Mouse (Mus musculus) hindbrain, embryonic 13.5 days (tissue): ENCODE measurements around the gene Taf6. TPM values are rescaled to one million over a fixed set of nuclear protein-coding genes. Genes with fewer than 3 reads are reported as not detected.
A peak's percentile ranks its signal among the peaks of the same experiment; 100 is the strongest.
"Not testable (repeated sequence)": the region's sequence is repeated elsewhere in the genome, so short reads cannot be mapped to it uniquely, and the experiment has no call there.

Experiments
- ATAC-seq: fragments of 200-750 bp; cut with Nextera tagmentation; 2 replicates; pipeline ENCODE4 v1.8.0; 2017; ENCODE audit warnings: moderate TSS enrichment; ENCODE audit not compliant: low FRiP score
- H3K27ac ChIP-seq: fragments of 300-500 bp; sonication (generic); 2 replicates; pipeline ENCODE4 v1.5.1; 2015; ENCODE audit warnings: inconsistent platforms, mild to moderate bottlenecking, moderate library complexity
- H3K27me3 ChIP-seq: fragments of 300-500 bp; sonication (generic); 2 replicates; pipeline ENCODE4 v1.6.1; 2015; ENCODE audit warnings: mild to moderate bottlenecking, inconsistent platforms
- H3K36me3 ChIP-seq: fragments of 300-500 bp; sonication (generic); 2 replicates; pipeline ENCODE4 v1.6.1; 2015; ENCODE audit warnings: mild to moderate bottlenecking, inconsistent platforms
- H3K4me1 ChIP-seq: fragments of 300-500 bp; sonication (generic); replicated peaks from 2 replicates; pipeline ENCODE4 v1.6.1; 2015; ENCODE audit warnings: inconsistent platforms
- H3K4me2 ChIP-seq: fragments of 300-500 bp; sonication (generic); 2 replicates; pipeline ENCODE4 v1.6.1; 2015; ENCODE audit warnings: inconsistent platforms, mild to moderate bottlenecking, moderate library complexity
- H3K4me3 ChIP-seq: fragments of 300-500 bp; sonication (generic); 2 replicates; pipeline ENCODE4 v1.5.1; 2015; ENCODE audit warnings: mild to moderate bottlenecking, inconsistent platforms
- H3K9ac ChIP-seq: fragments of 300-500 bp; sonication (generic); 2 replicates; pipeline ENCODE4 v1.6.1; 2015; ENCODE audit warnings: mild to moderate bottlenecking, inconsistent platforms
- H3K9me3 ChIP-seq: fragments of 300-500 bp; sonication (generic); 2 replicates; pipeline ENCODE4 v1.6.1; 2016; ENCODE audit warnings: inconsistent platforms
- WGBS: fragments of 180-500 bp; shearing (Covaris S2); methylation state at CpG from one replicate; pipeline ENCODE4 v1.1.7; 2015; 5-methylcytosine and 5-hydroxymethylcytosine counted together
- polyA plus RNA-seq: library from polyadenylated mRNA; unstranded; fragments of >200 nt; fragmentation: Nextera tagmentation; extraction: Ambion mirVana; gene quantifications from 2 replicates; pipeline ENCODE4 v1.2.1, GENCODE M21; 2015

The Taf6 gene
- 85.4 and 90.9 TPM in 2 replicates for polyA plus RNA-seq

DNA sequence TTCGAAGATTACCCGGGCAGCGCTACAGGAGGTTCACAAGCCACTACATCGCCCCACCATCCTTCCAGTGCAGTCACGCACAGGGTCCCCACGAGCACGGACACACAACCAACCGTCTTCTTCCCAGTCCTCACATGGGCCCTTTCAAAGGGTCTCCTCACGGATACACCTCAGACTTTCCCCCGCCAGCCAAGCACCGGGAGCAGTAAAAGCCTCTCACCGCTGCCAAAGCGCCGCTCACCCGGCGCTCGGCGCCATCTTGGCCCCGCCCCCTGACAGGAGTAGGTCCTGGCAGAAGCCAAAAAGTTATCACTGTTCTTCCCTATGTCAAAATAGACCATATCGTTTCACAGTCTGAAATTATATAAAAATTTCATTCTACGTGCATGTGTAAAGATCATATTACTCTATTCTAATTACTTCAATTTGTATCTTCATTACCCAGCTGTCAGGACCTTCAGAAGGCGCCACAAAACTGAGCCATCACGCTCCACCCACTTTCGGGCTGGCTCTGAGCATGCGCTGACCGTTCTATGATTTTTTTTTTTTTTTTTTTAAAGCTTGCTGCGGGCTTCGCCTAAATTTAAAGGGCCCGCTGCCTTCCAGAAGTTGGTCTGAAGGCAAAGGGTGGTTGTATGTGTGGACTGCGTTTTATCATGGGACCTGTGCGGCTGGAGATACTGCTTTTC is at the start of gene Taf6, which contains the start of gene Cnpy4:
Gene Taf6 (minus strand): TSS at position 502 of the 689 bp plus-strand sequence.
Gene Cnpy4 (plus strand): TSS at position 536 of the 689 bp plus-strand sequence.
- H3K36me3 ChIP-seq, result peaks cover 46% of the 10 kb centered on the region
- H3K4me2 ChIP-seq, result peak within 1 kb of the TSS; percentile 79
- peak; percentile 83 for ATAC-seq
- H3K9me3 ChIP-seq, result no peaks in the 10 kb centered on the region
- no peaks in the 10 kb centered on the region for H3K27me3 ChIP-seq
- H3K27ac ChIP-seq, result peak within 1 kb of the TSS; percentile 82
- peaks cover 26% of the 10 kb centered on the region for H3K4me1 ChIP-seq
- H3K9ac ChIP-seq, result peak within 1 kb of the TSS; percentile 84
- peak within 1 kb of the TSS; percentile 78 for H3K4me3 ChIP-seq
- WGBS, result 1% methylated on average over 31 of the region's 31 CpGs

DNA sequence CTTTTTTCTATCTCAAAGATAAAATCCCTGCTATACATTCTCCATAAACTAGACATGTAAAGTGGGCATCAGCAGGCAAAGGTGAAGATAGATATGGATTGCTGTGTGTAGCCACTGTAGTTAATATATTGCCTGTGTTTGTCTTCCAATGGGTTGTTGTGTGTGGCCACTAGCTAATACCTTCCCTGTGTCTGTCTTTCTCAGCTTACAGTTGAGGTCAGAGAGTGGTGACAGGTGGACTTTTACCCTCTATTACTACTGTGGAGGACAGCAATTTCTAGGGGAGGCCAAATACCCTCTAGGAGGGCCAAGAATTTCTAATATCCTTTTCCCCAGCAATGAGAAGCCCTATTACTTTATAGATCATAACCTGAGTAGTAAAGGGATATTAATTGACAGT is 47.0 kb upstream of the Taf6 start:
- H3K4me3 ChIP-seq, result no peak overlapping the region
- H3K36me3 ChIP-seq, result no peaks in the 10 kb centered on the region
- no peak overlapping the region for H3K4me2 ChIP-seq
- H3K27ac ChIP-seq, result no peak overlapping the region
- no peaks in the 10 kb centered on the region for H3K4me1 ChIP-seq
- H3K27me3 ChIP-seq, result no peaks in the 10 kb centered on the region
- H3K9me3 ChIP-seq, result no peaks in the 10 kb centered on the region
- no peak for ATAC-seq
- no peak overlapping the region for H3K9ac ChIP-seq

DNA sequence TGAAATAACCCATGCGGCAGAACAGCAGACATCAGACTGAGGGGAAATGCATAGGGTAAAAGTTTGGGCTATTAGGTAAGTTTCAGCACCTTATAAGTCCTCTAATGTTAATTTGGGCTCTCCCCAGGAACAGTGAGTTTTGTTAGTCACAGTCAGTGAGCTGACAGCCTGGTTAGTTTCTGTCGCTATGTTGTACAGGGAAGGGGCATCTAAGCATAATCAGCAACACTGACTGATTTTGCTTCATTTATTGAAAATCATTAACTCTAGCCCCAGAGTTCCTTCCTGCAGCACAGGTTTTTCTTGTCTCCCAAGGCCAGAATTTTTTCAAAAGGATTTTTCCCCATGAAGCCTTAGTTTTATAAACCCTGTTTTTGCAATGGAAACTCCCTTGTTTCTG is 46.5 kb upstream of the Taf6 start:
- H3K4me2 ChIP-seq, result no peak overlapping the region
- H3K36me3 ChIP-seq, result no peaks in the 10 kb centered on the region

DNA sequence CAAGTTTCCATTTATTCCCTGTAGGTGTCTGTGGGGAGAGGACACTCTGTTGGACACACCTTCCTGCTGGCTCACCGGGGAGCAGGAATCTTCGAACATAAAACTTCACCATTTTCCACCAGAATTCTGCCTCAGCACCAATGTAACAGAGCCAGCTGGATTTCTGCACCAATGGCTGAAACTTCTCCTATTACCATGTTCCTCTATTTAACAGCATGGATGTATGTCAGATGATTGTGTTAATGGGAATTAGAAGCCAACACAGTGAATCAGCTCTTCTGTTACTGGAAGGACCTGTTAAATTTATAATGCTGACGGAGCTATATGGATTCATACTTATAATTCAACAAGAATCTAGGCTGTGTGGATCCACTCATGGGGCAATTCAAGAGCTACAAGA is 42.3 kb upstream of the Taf6 start:
- H3K4me3 ChIP-seq, result no peak overlapping the region
- no peaks in the 10 kb centered on the region for H3K36me3 ChIP-seq
- no peaks in the 10 kb centered on the region for H3K9me3 ChIP-seq
- WGBS, result 91% methylated on average over 3 of the region's 3 CpGs
- H3K4me2 ChIP-seq, result no peak overlapping the region
- peak overlapping the region; percentile 19; the same call in 1 of the 2 replicates for H3K9ac ChIP-seq
- no peaks in the 10 kb centered on the region for H3K4me1 ChIP-seq
- no peak overlapping the region for H3K27ac ChIP-seq
- no peaks in the 10 kb centered on the region for H3K27me3 ChIP-seq
- no peak for ATAC-seq

More for the DNA sequence above, 46.5 kb upstream of the Taf6 start:
- no peak overlapping the region for H3K4me3 ChIP-seq
- no peaks in the 10 kb centered on the region for H3K9me3 ChIP-seq
- H3K4me1 ChIP-seq, result no peaks in the 10 kb centered on the region
- ATAC-seq, result no peak
- no peak overlapping the region for H3K27ac ChIP-seq
- WGBS, result 84% methylated on average over 2 of the region's 2 CpGs
- no peak overlapping the region for H3K9ac ChIP-seq
- no peaks in the 10 kb centered on the region for H3K27me3 ChIP-seq

DNA sequence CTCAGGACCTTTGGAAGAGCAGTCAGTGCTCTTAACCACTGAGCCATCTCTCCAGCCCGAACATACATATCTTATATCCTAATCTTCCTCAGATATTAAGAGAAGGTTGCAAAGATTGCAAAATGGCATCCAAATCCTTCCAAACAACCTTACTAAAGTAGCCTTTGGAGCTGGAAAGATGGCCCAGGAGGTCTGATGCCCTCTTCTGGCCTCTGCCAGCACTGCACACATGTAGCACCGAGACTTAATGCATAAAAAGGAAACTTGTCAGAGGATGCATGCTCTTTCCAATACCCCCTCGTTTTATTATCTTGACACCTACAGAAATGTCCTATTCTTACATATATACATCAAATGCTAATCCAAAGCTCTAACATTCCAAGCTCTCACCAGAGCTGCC is 40.8 kb upstream of the Taf6 start:
- ATAC-seq, result no peak
- Histone ChIP-seq H3K4me3 (no peak overlapping the region), H3K27me3 (no peaks in the 10 kb centered on the region), H3K9ac (no peak overlapping the region), H3K27ac (no peak overlapping the region), H3K36me3 (no peaks in the 10 kb centered on the region), H3K4me1 (no peaks in the 10 kb centered on the region), H3K4me2 (no peak overlapping the region), H3K9me3 (no peaks in the 10 kb centered on the region)
- 58% methylated on average over 3 of the region's 3 CpGs for WGBS

DNA sequence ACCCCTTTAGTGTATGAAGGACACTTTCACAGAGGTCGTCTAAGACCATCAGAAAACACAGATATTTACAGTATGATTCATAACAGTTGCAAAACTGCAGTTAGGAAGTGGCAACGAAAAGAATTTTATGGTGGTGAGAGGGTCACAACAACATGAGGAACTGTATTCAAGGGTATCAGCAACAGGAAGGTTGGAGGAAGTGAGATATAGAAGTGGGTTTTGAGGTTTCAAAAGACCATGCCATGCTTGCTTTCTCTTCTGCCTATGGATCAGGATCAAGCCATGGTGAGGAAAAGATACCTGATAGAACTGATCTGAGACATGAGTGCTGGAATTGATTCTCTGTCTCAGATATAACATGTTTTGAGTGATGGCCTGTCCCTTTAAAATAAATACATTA is 40.1 kb upstream of the Taf6 start:
- ATAC-seq, result no peak
- WGBS, result 79% methylated on average over 2 of the region's 2 CpGs
- H3K4me2 ChIP-seq, result no peak overlapping the region
- H3K27me3 ChIP-seq, result no peaks in the 10 kb centered on the region
- H3K9ac ChIP-seq, result no peak overlapping the region
- no peaks in the 10 kb centered on the region for H3K36me3 ChIP-seq
- no peaks in the 10 kb centered on the region for H3K9me3 ChIP-seq
- H3K4me3 ChIP-seq, result no peak overlapping the region
- no peak overlapping the region for H3K27ac ChIP-seq
- no peaks in the 10 kb centered on the region for H3K4me1 ChIP-seq

DNA sequence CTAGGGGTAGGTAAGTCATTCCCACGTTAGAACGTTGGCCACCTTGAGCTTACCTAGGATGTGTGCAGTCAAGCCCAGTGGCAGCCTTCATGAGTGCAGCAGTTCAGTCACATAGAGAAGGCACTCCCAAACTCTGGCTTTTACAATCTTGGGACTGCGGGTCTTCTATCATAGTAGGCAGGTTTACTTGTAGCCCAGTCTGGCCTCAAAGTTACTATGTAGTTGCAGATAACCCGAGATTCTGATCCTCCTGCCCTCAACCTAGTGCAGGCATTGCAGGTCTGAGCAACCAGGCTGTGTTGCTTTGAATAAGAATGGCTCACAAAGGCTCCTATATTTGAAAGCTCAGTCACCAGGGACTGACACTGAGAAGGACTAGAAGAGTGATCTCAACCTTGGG is 39.2 kb upstream of the Taf6 start:
- whole genome bisulfite sequencing, result 81% methylated on average over 4 of the region's 4 CpGs
- no peak overlapping the region for H3K27ac ChIP-seq
- ATAC-seq, result no peak
- H3K9ac ChIP-seq, result no peak overlapping the region
- no peak overlapping the region for H3K4me2 ChIP-seq
- no peaks in the 10 kb centered on the region for H3K9me3 ChIP-seq
- no peaks in the 10 kb centered on the region for H3K27me3 ChIP-seq
- no peaks in the 10 kb centered on the region for H3K36me3 ChIP-seq
- no peak overlapping the region for H3K4me3 ChIP-seq
- H3K4me1 ChIP-seq, result no peaks in the 10 kb centered on the region

DNA sequence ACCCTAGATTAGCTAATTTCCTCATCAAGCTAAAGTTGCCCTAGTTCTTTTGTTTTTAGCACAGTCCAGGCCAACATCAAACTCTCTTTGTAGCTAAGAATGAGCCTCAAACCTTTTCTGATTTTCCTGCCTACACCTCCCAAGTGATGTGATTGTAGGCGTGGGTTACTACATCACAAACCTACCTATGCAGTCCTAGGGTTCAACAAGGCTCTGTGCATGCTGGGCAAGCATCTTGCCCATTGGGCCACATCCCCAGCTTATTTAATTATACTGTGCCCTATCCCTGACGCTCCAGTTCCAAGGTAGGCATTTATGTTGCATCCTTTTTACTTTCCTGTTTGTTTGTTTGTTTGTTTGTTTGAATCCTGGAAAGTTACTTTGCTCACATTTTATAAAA is 38.4 kb upstream of the Taf6 start, which contains the start of gene Nxpe5:
Gene Nxpe5 (plus strand): TSS at position 199 of the 400 bp plus-strand sequence.
- ATAC-seq, result no peak
- H3K36me3 ChIP-seq, result no peaks in the 10 kb centered on the region
- WGBS, result 58% methylated on average over 2 of the region's 2 CpGs
- no peak within 1 kb of the TSS for H3K4me3 ChIP-seq
- H3K9ac ChIP-seq, result no peak within 1 kb of the TSS
- H3K4me1 ChIP-seq, result no peaks in the 10 kb centered on the region
- H3K27ac ChIP-seq, result no peak within 1 kb of the TSS
- no peaks in the 10 kb centered on the region for H3K27me3 ChIP-seq
- no peaks in the 10 kb centered on the region for H3K9me3 ChIP-seq
- H3K4me2 ChIP-seq, result no peak within 1 kb of the TSS

DNA sequence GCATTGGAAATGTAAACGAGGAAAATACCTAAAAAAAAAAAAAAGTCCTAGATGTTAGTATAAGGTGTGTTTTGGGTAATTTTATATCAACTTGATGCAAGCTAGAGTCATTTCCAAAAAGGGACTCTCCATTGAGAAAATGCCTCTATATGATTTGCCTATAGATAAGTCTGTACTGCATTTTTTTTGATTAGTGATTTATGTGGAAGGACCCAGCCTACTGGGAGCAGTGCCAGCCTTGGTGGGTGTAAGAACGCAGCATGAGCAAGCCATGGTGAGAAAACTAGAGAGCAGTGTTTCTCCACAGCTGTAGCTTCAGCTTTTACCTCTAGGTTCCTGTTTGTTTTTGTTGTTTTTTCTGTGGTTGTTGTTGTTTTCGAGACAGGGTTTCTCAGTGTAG is 36.0 kb upstream of the Taf6 start:
- no peaks in the 10 kb centered on the region for H3K27me3 ChIP-seq
- H3K36me3 ChIP-seq, result no peaks in the 10 kb centered on the region
- no peak overlapping the region for H3K9ac ChIP-seq
- no peak overlapping the region for H3K27ac ChIP-seq
- no peak overlapping the region for H3K4me2 ChIP-seq
- H3K4me3 ChIP-seq, result no peak overlapping the region
- WGBS, result 63% methylated on average over 3 of the region's 3 CpGs
- no peak for ATAC-seq
- no peaks in the 10 kb centered on the region for H3K9me3 ChIP-seq
- no peaks in the 10 kb centered on the region for H3K4me1 ChIP-seq

DNA sequence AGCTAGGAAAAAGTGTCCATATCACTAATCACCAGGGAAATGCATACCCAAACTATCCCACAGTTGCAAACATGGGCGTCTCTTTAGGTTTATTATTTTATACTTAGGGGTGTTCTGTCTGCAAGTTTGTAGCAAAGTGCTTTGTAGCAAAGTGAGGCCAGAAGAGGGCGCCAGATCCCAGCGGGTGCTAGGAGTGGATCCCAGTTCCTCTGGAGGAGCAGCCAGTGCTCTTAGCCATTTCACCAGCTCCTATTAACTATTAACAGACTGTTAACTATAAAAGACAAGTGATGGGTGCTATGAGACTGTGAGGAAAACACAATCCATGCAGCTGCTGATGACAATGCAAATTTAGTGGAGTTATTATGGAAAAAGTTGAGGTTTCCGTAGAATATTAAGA is 34.9 kb upstream of the Taf6 start:
- Histone ChIP-seq H3K9me3 (no peaks in the 10 kb centered on the region), H3K36me3 (no peaks in the 10 kb centered on the region), H3K4me1 (no peaks in the 10 kb centered on the region), H3K4me2 (no peak overlapping the region), H3K27me3 (no peaks in the 10 kb centered on the region), H3K27ac (no peak overlapping the region), H3K9ac (no peak overlapping the region), H3K4me3 (no peak overlapping the region)
- no peak for ATAC-seq
- 24% methylated on average over 4 of the region's 4 CpGs for WGBS

DNA sequence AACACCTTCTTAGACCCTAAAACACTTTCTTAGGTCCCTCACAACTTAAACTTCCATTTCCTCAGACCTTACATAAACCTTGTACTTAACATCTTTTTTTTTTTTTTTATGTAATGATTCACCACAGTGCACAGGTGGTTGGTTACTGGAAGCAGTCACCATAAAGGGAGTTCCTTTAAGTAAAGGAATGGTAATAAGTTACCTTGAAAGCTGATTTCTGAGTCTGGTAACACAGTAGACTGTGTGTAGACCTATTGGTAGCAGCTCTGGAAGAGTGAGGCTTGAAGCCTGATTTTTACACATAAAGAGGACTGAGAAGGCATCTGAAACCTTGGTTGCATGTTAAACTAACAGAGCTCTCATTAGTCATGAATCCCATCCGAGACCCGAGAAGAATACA is 32.6 kb upstream of the Taf6 start:
- Histone ChIP-seq H3K4me3 (no peak overlapping the region), H3K4me1 (no peaks in the 10 kb centered on the region), H3K36me3 (no peaks in the 10 kb centered on the region), H3K9ac (no peak overlapping the region), H3K27ac (no peak overlapping the region), H3K9me3 (peaks cover 2% of the 10 kb centered on the region; the same call in 1 of the 2 replicates), H3K4me2 (no peak overlapping the region), H3K27me3 (no peaks in the 10 kb centered on the region)
- no peak for ATAC-seq
- WGBS, result 79% methylated on average over 2 of the region's 2 CpGs

DNA sequence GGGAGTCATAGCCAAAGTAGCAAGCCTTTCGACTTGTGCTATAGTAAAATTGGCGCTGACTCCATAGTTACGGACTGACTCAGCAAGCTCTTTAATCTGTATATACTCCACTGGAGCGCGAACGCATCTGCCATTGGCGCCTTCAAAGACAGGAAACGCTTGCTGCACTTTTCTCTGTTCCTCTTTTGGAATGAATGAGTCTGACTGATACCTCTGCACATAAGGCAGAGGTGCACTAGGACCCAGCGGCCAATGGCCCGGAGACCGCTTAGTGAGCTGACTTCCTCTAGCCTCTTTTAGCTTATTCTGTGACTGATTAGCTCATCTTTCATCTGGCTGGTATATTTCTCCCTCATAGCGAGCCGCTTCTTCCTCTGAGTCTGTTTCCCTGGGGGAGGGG is 29.4 kb upstream of the Taf6 start:
- not testable (repeated sequence) for H3K4me3 ChIP-seq, H3K4me1 ChIP-seq, H3K9ac ChIP-seq, ATAC-seq, H3K9me3 ChIP-seq, H3K36me3 ChIP-seq, H3K4me2 ChIP-seq, H3K27me3 ChIP-seq, H3K27ac ChIP-seq
- WGBS, result 95% methylated on average over 13 of the region's 13 CpGs

DNA sequence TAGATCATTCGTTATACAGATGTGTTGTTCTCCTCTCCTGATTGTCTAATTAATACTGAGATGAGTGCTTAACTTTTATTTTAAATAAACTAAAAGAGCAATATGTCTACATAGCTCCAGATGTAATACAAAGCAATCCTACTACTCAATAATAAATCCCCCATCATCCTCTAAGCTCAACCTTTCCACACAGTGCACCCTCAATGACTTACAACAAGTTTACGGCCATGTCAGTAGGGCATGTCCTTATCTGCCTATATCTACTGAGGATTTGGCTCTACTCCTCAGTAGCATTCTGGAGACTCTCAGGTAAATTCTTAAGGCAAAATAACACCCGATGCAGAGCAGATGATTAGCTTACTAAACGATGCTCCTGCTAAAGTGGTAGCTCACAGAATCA is 20.6 kb upstream of the Taf6 start:
- no peaks in the 10 kb centered on the region for H3K4me1 ChIP-seq
- H3K4me3 ChIP-seq, result no peak overlapping the region
- H3K4me2 ChIP-seq, result no peak overlapping the region
- no peaks in the 10 kb centered on the region for H3K27me3 ChIP-seq
- H3K9me3 ChIP-seq, result no peaks in the 10 kb centered on the region
- no peak overlapping the region for H3K27ac ChIP-seq
- H3K9ac ChIP-seq, result no peak overlapping the region
- 88% methylated on average over 4 of the region's 4 CpGs for WGBS
- no peaks in the 10 kb centered on the region for H3K36me3 ChIP-seq
- no peak for ATAC-seq
